Mouse (Mus musculus): ENCODE measurements around the gene Wapl.

DNA sequence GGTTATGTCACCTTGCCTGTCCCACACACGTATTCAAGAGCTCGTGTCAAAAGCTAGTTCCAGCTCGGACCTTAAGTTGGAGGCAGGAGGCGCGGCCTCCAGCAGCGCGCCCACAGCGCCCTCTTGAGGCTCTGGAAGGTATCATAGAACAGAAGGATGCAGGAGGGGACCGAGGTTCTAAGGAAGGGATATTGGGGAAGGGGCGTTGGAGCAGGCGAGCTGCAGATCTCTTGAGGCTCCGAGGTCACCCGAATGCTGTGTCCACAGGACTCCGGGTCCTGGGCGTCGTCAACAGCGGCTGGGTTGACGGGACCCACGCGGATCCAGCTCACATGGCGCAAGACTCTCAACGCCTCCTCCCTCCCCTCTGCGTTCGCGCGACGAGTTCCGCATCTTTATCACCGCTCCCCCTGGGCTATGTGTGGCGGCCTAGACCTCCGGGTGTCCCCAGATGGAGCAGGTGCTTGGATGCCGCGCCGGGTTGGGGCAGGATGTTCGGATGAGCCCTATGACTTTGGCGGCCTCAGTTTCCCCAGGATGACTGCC is 95.4 kb downstream of the Wapl start:
- TF ChIP-seq MAFK (IDR thresholded peaks at IDR 0.05; ENCODE audit: insufficient read depth, low read depth, low read length) (no peak), ZNF384 (IDR thresholded peaks at IDR 0.05; ENCODE audit: low read depth, low read length) (no peak)

Data from ES-E14 (cell line).